Mouse (Mus musculus) cerebellum, adult 9-10 months (tissue): ENCODE results near the gene Rtkn.

ENCODE experiments used
- DNase-seq: peaks from one replicate; pipeline ENCODE4 v3.0.0; 2022

Rtkn gene

GRCm38 (mm10) chr6:83134951-83135513 lies at the start of gene Rtkn:
Gene Rtkn, plus strand, starts transcription at chr6:83135463.
- DNase-seq: no peak

GRCm38 (mm10) chr6:83086121-83087035 lies 48.9 kb upstream of the Rtkn start, which contains the start of gene Lbx2:
Gene Lbx2, plus strand, starts transcription at chr6:83086367.
- DNase-seq: no peak

GRCm38 (mm10) chr6:83087205-83087925 lies 47.9 kb upstream of the Rtkn start:
- no peak for DNase-seq

- DNase-seq: no peak
Measured at GRCm38 (mm10) chr6:83087926-83088260, 47.4 kb upstream of the Rtkn start.

- no peak for DNase-seq
Measured at GRCm38 (mm10) chr6:83092416-83093127, 42.7 kb upstream of the Rtkn start.

- DNase-seq: no peak
Measured at GRCm38 (mm10) chr6:83095968-83096367, 39.3 kb upstream of the Rtkn start.

- no peak for DNase-seq
Measured at GRCm38 (mm10) chr6:83098411-83098810, 36.9 kb upstream of the Rtkn start.

- DNase-seq: peak; percentile 94
Measured at GRCm38 (mm10) chr6:83101316-83101687, 34.0 kb upstream of the Rtkn start, which contains the start of the genes Ccdc142 and Gm42688. Gene Ccdc142, plus strand, starts transcription at chr6:83101601. Gene Gm42688, plus strand, starts transcription at chr6:83101617.

GRCm38 (mm10) chr6:83101688-83102556 lies 33.3 kb upstream of the Rtkn start:
- DNase-seq: peak; percentile 57

- DNase-seq: peak; percentile 37
Measured at GRCm38 (mm10) chr6:83103130-83103650, 32.1 kb upstream of the Rtkn start.

GRCm38 (mm10) chr6:83104158-83104557 lies 31.1 kb upstream of the Rtkn start:
- peak; percentile 12 for DNase-seq

- DNase-seq: peak; percentile 76
Measured at GRCm38 (mm10) chr6:83107566-83108400, 27.5 kb upstream of the Rtkn start.

- peak; percentile 86 for DNase-seq
Measured at GRCm38 (mm10) chr6:83108762-83109668, 26.2 kb upstream of the Rtkn start, which contains the start of gene Mrpl53. Gene Mrpl53, plus strand, starts transcription at chr6:83109040.

- peak; percentile 17 for DNase-seq
Measured at GRCm38 (mm10) chr6:83111510-83112136, 23.6 kb upstream of the Rtkn start.

- peak; percentile 89 for DNase-seq
Measured at GRCm38 (mm10) chr6:83115011-83115671, 20.1 kb upstream of the Rtkn start, which contains the start of gene Mogs. Gene Mogs, plus strand, starts transcription at chr6:83115496.

- peak; percentile 54 for DNase-seq
Measured at GRCm38 (mm10) chr6:83115682-83116372, 19.4 kb upstream of the Rtkn start.

GRCm38 (mm10) chr6:83116373-83117164 lies 18.7 kb upstream of the Rtkn start:
- DNase-seq: peak; percentile 51
